Mouse (Mus musculus) brain, embryonic 14.5 days (tissue): ENCODE data around the gene Scmh1.

Experiments
- CTCF ChIP-seq: fragments of 200-500 bp; IDR thresholded peaks from 2 replicates; pipeline ENCODE4 v1.5.1; 2012; ENCODE audit warnings: inconsistent platforms, mild to moderate bottlenecking, moderate library complexity, borderline replicate concordance; ENCODE audit not compliant: insufficient read depth, insufficient read length; ENCODE audit errors: extremely low read depth
- POLR2A ChIP-seq: fragments of 200-500 bp; IDR thresholded peaks from 2 replicates; pipeline ENCODE4 v1.6.1; 2012; ENCODE audit warnings: mild to moderate bottlenecking, inconsistent platforms, borderline replicate concordance; ENCODE audit not compliant: poor library complexity, insufficient read depth, insufficient read length, severe bottlenecking; ENCODE audit errors: extremely low read depth

DNA sequence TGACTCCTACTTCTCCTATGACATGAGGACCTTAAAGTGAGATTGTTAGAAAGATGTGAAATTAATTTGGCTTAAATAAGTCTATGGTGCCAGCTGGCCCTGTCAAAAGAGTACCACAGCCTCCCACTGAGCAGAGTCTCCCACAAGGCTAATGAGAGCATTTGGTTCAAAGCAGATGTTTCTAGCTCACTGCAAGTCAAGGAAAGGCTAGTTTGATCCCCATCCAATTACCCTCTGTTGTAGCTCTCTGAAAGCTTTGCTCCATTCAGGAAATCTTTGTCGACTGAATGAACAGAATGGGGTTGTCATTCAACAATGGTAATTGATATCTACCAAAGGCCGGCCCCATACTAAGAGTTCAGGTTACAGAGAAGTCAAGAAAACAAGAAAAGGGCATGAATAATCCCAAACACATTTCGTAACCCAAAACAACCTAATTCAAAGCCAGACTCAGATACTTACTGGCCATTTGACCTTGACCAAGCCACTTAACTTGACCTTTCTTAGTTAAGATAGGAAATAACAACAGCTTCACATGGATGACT, 16.0 kb upstream of the Scmh1 start:
- TF ChIP-seq CTCF, result no peak
- no peak for TF ChIP-seq POLR2A
